Mouse (Mus musculus) midbrain, embryonic 12.5 days (tissue): Measurements from ENCODE around the gene Rtn4. TPM values are rescaled to one million over a fixed set of nuclear protein-coding genes. Genes with fewer than 3 reads are reported as not detected.
"Not testable (repeated sequence)": the region's sequence is repeated elsewhere in the genome, so short reads cannot be mapped to it uniquely, and the experiment has no call there.

Experiments used
- ATAC-seq: fragments of 200-750 bp; cut with Nextera tagmentation; 2 replicates; pipeline ENCODE4 v1.8.0; 2017; ENCODE audit warnings: low read depth, moderate TSS enrichment, moderate library complexity; ENCODE audit not compliant: low FRiP score
- H3K27ac ChIP-seq: fragments of 300-500 bp; sonication (generic); replicated peaks from 2 replicates; pipeline ENCODE4 v1.5.1; 2016; ENCODE audit warnings: mild to moderate bottlenecking
- H3K27me3 ChIP-seq: fragments of 300-500 bp; sonication (generic); 2 replicates; pipeline ENCODE4 v1.6.1; 2016; ENCODE audit warnings: mild to moderate bottlenecking
- H3K36me3 ChIP-seq: fragments of 300-500 bp; sonication (generic); 2 replicates; pipeline ENCODE4 v1.6.1; 2016
- H3K4me1 ChIP-seq: fragments of 300-500 bp; sonication (generic); 2 replicates; pipeline ENCODE4 v1.6.1; 2016
- H3K4me2 ChIP-seq: fragments of 300-500 bp; sonication (generic); replicated peaks from 2 replicates; pipeline ENCODE4 v1.6.1; 2016; ENCODE audit warnings: mild to moderate bottlenecking, moderate library complexity
- H3K4me3 ChIP-seq: fragments of 300-500 bp; sonication (generic); 2 replicates; pipeline ENCODE4 v1.5.1; 2016; ENCODE audit warnings: mild to moderate bottlenecking
- H3K9ac ChIP-seq: fragments of 300-500 bp; sonication (generic); replicated peaks from 2 replicates; pipeline ENCODE4 v1.6.1; 2016; ENCODE audit warnings: mild to moderate bottlenecking, moderate library complexity
- H3K9me3 ChIP-seq: fragments of 300-500 bp; sonication (generic); 2 replicates; pipeline ENCODE4 v1.6.1; 2016; ENCODE audit warnings: mild to moderate bottlenecking
- WGBS: fragments of 180-500 bp; shearing (Covaris S2); methylation state at CpG from one replicate; pipeline ENCODE4 v1.1.7; 2016; 5-methylcytosine and 5-hydroxymethylcytosine counted together
- polyA plus RNA-seq: library from polyadenylated mRNA; unstranded; fragments of >200 nt; fragmentation: Nextera tagmentation; extraction: Ambion mirVana; gene quantifications from 2 replicates; pipeline ENCODE4 v1.2.1, GENCODE M21; 2016

Rtn4 gene
- polyA plus RNA-seq, 1 experiment from 2014 or later: 98.1 TPM

- H3K27me3 ChIP-seq: no peaks in the 10 kb centered on the region
- H3K36me3 ChIP-seq: peaks cover 20% of the 10 kb centered on the region
- 84% methylated on average over 8 of the region's 8 CpGs for WGBS
- H3K4me3 ChIP-seq: no peak overlapping the region
- no peaks in the 10 kb centered on the region for H3K9me3 ChIP-seq
- no peak overlapping the region for H3K27ac ChIP-seq
- H3K9ac ChIP-seq: no peak overlapping the region
- no peaks in the 10 kb centered on the region for H3K4me1 ChIP-seq
- ATAC-seq: no peak
- no peak overlapping the region for H3K4me2 ChIP-seq
Observed at GRCm38 (mm10) chr11:29748750-29749467, 56.2 kb downstream of the Rtn4 start.

- Histone ChIP-seq H3K36me3 (peaks cover 20% of the 10 kb centered on the region), H3K4me2 (no peak overlapping the region), H3K9me3 (no peaks in the 10 kb centered on the region), H3K4me3 (no peak overlapping the region), H3K9ac (no peak overlapping the region), H3K27me3 (no peaks in the 10 kb centered on the region), H3K4me1 (no peaks in the 10 kb centered on the region), H3K27ac (no peak overlapping the region)
- 100% methylated on average over 1 of the region's 1 CpGs for WGBS
- ATAC-seq: no peak
Observed at GRCm38 (mm10) chr11:29749468-29749829, 56.7 kb downstream of the Rtn4 start.

DNA sequence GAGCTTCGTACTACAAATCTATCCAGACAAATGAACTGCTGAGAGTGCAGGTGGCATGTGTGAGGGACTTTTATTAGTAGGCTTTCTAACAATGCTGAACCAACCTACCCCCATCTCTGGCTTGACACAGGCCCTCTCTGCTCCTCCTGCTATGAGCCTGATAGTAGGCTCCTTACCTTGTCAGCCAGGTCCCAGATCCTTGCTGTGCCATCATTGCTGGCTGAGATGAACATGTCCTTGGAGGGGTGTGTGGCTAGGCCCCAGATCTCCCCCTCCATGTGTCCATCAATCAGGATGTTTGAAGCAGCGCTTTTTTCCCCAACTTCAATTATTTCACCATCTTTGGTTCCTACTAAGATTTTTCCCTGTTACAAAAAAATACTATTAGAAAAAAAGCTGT lies 58.3 kb downstream of the Rtn4 start:
- Histone ChIP-seq H3K4me3 (no peak overlapping the region), H3K27me3 (no peaks in the 10 kb centered on the region), H3K4me1 (no peaks in the 10 kb centered on the region), H3K9me3 (no peaks in the 10 kb centered on the region), H3K27ac (no peak overlapping the region), H3K9ac (no peak overlapping the region), H3K36me3 (peaks cover 18% of the 10 kb centered on the region), H3K4me2 (no peak overlapping the region)
- no peak for ATAC-seq
- 95% methylated on average over 2 of the region's 2 CpGs for WGBS

- H3K4me3 ChIP-seq: no peak overlapping the region
- no peak overlapping the region for H3K27ac ChIP-seq
- H3K36me3 ChIP-seq: peaks cover 9% of the 10 kb centered on the region
- H3K4me2 ChIP-seq: no peak overlapping the region
- no peak overlapping the region for H3K9ac ChIP-seq
- H3K4me1 ChIP-seq: no peaks in the 10 kb centered on the region
- no peak for ATAC-seq
- no peaks in the 10 kb centered on the region for H3K9me3 ChIP-seq
- no peaks in the 10 kb centered on the region for H3K27me3 ChIP-seq
- 90% methylated on average over 14 of the region's 14 CpGs for WGBS
Observed at GRCm38 (mm10) chr11:29751648-29752611, 59.2 kb downstream of the Rtn4 start.

DNA sequence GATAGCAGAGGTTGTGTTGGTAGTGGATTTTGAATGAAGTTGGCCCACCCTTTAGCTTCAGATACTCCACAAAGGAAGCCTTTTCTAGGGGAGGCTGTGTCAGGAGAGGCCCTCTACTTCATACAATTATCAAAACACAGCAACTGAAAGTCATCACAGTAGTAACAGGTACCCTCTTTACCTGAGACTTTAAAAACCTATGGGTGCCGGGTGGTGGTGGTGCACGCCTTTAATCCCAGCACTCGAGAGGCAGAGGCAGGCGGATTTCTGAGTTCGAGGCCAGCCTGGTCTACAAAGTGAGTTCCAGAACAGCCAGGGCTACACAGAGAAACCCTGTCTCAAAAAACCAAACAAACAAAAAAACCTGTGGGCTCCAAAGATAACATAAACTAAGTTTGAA lies 63.3 kb downstream of the Rtn4 start:
- not testable (repeated sequence) for H3K27ac ChIP-seq, H3K27me3 ChIP-seq, H3K36me3 ChIP-seq, H3K9me3 ChIP-seq, ATAC-seq, H3K9ac ChIP-seq, H3K4me2 ChIP-seq, H3K4me3 ChIP-seq, H3K4me1 ChIP-seq
- 94% methylated on average over 5 of the region's 5 CpGs for WGBS

- no peaks in the 10 kb centered on the region for H3K27me3 ChIP-seq
- no peak for ATAC-seq
- H3K36me3 ChIP-seq: no peaks in the 10 kb centered on the region
- no peak overlapping the region for H3K27ac ChIP-seq
- no peak overlapping the region for H3K9ac ChIP-seq
- H3K4me1 ChIP-seq: no peaks in the 10 kb centered on the region
- H3K9me3 ChIP-seq: no peaks in the 10 kb centered on the region
- H3K4me3 ChIP-seq: no peak overlapping the region
- 89% methylated on average over 5 of the region's 5 CpGs for WGBS
- H3K4me2 ChIP-seq: no peak overlapping the region
Observed at GRCm38 (mm10) chr11:29758617-29759016, 65.9 kb downstream of the Rtn4 start.

GRCm38 (mm10) chr11:29761387-29761786 lies 68.6 kb downstream of the Rtn4 start:
- Histone ChIP-seq H3K4me1 (no peaks in the 10 kb centered on the region), H3K36me3 (no peaks in the 10 kb centered on the region), H3K27ac (no peak overlapping the region), H3K4me3 (no peak overlapping the region), H3K27me3 (no peaks in the 10 kb centered on the region), H3K9me3 (no peaks in the 10 kb centered on the region), H3K9ac (no peak overlapping the region), H3K4me2 (no peak overlapping the region)
- 93% methylated on average over 9 of the region's 9 CpGs for WGBS
- no peak for ATAC-seq

- Histone ChIP-seq H3K27ac (no peak overlapping the region), H3K36me3 (no peaks in the 10 kb centered on the region), H3K27me3 (no peaks in the 10 kb centered on the region), H3K4me3 (no peak overlapping the region), H3K4me1 (no peaks in the 10 kb centered on the region), H3K9ac (no peak overlapping the region), H3K9me3 (no peaks in the 10 kb centered on the region), H3K4me2 (no peak overlapping the region)
- WGBS: 97% methylated on average over 1 of the region's 1 CpGs
- ATAC-seq: no peak
Observed at GRCm38 (mm10) chr11:29762768-29763167, 70.0 kb downstream of the Rtn4 start.

- ATAC-seq: no peak
- Histone ChIP-seq H3K4me2 (no peak overlapping the region), H3K27me3 (no peaks in the 10 kb centered on the region), H3K9ac (no peak overlapping the region), H3K4me3 (no peak overlapping the region), H3K36me3 (no peaks in the 10 kb centered on the region), H3K9me3 (no peaks in the 10 kb centered on the region), H3K4me1 (no peaks in the 10 kb centered on the region), H3K27ac (no peak overlapping the region)
- WGBS: 43% methylated on average over 4 of the region's 4 CpGs
Observed at GRCm38 (mm10) chr11:29765063-29765462, 72.3 kb downstream of the Rtn4 start.

GRCm38 (mm10) chr11:29766313-29766982 lies 73.7 kb downstream of the Rtn4 start:
- no peak overlapping the region for H3K9ac ChIP-seq
- ATAC-seq: no peak
- no peak overlapping the region for H3K4me3 ChIP-seq
- no peaks in the 10 kb centered on the region for H3K4me1 ChIP-seq
- no peaks in the 10 kb centered on the region for H3K36me3 ChIP-seq
- WGBS: 85% methylated on average over 11 of the region's 11 CpGs
- no peak overlapping the region for H3K4me2 ChIP-seq
- H3K27me3 ChIP-seq: no peaks in the 10 kb centered on the region
- no peaks in the 10 kb centered on the region for H3K9me3 ChIP-seq
- no peak overlapping the region for H3K27ac ChIP-seq

DNA sequence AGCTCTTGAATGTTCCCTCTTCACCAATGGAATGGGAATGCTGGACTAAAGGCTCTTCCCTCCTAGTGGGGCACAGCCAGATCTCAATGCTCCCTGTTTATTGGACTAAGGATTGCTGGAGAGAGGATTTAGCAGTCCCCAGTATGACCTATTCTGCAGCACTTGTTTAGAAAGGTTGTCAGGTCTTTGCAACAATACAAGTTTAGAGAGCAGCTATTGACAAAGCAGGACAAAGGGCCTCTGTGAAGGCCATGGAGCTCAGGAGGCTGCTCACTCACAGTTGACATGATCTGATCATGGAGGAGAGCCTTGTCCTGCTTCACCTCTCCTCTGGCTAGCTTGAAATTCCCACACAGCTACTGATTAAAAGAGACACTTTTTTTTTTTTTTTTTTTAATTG lies 75.8 kb downstream of the Rtn4 start:
- Histone ChIP-seq H3K27me3 (no peaks in the 10 kb centered on the region), H3K27ac (no peak overlapping the region), H3K9me3 (no peaks in the 10 kb centered on the region), H3K9ac (no peak overlapping the region), H3K4me3 (no peak overlapping the region), H3K4me2 (no peak overlapping the region), H3K36me3 (no peaks in the 10 kb centered on the region), H3K4me1 (no peaks in the 10 kb centered on the region)
- ATAC-seq: 0 out of 2 replicates have a peak, but pooled peaks have one; percentile 23
